Mouse (Mus musculus): Measurements from ENCODE around the gene Mgmt. TPM values are rescaled to one million over a fixed set of nuclear protein-coding genes. Genes with fewer than 3 reads are reported as not detected.
A peak's percentile ranks its signal among the peaks of the same experiment; 100 is the strongest.

Mgmt gene
- polyA plus RNA-seq, 1 experiment from 2014 or later, result 6.1 TPM

DNA sequence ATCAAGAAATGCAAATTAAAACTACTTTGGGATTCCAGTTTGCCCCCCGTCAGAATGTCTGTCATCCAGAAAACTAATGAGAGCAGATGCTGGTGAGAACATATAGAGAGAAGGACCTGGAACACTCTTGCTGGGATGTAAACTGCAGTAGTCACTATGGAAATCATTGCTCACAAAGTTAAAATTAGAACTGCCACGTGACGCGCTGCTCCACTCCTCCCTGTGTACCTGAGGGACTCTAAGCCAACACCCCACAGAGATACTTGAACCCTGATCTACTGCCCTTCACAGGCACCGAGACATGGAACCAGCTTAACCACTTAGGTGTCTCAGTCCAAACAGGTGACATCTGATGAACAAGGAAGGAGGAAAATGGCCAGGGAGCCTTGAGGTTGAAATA lies 171.0 kb downstream of the Mgmt start:
- no peak overlapping the region for H3K4me2 ChIP-seq
- H3K9me3 ChIP-seq, result no peaks in the 10 kb centered on the region
- no peaks in the 10 kb centered on the region for H3K27me3 ChIP-seq
- no peak overlapping the region for H3K27ac ChIP-seq
- WGBS, result 80% methylated on average over 5 of the region's 5 CpGs
- H3K4me3 ChIP-seq, result no peak overlapping the region
- no peaks in the 10 kb centered on the region; the same call in 1 of the 2 replicates for H3K4me1 ChIP-seq
- no peaks in the 10 kb centered on the region for H3K36me3 ChIP-seq
- no peak for ATAC-seq (ENCODE audit: insufficient number of reproducible peaks, low FRiP score, low TSS enrichment, low read depth)
- H3K9ac ChIP-seq, result no peak overlapping the region

DNA sequence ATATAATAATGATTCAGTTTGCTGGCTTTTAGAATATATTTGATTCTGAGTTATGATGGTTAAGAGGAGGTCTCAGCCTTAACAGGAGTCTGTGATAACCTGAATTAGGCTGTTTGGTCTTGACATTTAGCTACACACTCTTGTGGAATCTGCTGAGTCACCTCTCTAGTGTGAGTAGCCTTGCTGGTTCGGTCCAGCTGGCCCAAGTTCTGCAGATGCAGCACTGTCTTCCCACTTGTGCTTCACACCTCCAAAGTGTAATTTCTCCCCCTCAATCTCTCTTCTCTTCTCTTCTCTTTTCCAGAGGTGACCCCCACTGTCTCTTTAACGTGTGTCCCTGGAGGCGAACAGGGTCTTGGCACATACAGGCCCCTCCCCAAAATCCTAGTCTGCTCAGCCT lies 171.8 kb downstream of the Mgmt start:
- WGBS, result 76% methylated on average over 3 of the region's 3 CpGs
- no peaks in the 10 kb centered on the region for H3K27me3 ChIP-seq
- no peak for ATAC-seq (ENCODE audit: insufficient number of reproducible peaks, low FRiP score, low TSS enrichment, low read depth)
- no peak overlapping the region for H3K27ac ChIP-seq
- H3K9me3 ChIP-seq, result no peaks in the 10 kb centered on the region
- no peaks in the 10 kb centered on the region for H3K36me3 ChIP-seq
- no peak overlapping the region for H3K9ac ChIP-seq
- H3K4me1 ChIP-seq, result no peaks in the 10 kb centered on the region; the same call in none of the 2 replicates
- no peak overlapping the region for H3K4me2 ChIP-seq
- H3K4me3 ChIP-seq, result no peak overlapping the region

DNA sequence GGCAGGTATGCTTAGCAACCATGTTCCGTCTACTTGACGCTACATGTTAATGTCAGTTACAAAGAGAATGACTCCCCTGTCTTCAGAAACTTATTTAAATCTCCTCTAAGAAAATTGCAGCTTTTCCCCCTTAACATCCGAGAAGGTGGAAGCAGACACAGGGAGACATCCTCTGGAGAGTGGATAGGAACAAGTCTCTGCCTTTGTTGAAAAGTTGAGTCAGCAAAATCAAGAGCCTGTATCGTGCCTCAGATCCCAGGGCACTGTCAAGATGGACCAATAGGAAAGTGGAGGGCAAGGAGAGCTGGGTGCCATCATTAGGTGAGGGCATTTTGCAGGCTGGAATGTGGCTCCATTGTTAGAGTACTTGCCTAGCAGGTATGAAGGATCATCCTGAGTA lies 172.6 kb downstream of the Mgmt start:
- no peak overlapping the region for H3K27ac ChIP-seq
- H3K4me1 ChIP-seq, result no peaks in the 10 kb centered on the region; the same call in none of the 2 replicates
- no peaks in the 10 kb centered on the region for H3K27me3 ChIP-seq
- 87% methylated on average over 4 of the region's 4 CpGs for WGBS
- H3K9ac ChIP-seq, result no peak overlapping the region
- H3K9me3 ChIP-seq, result no peaks in the 10 kb centered on the region
- H3K4me3 ChIP-seq, result no peak overlapping the region
- H3K36me3 ChIP-seq, result no peaks in the 10 kb centered on the region
- no peak overlapping the region for H3K4me2 ChIP-seq
- ATAC-seq (ENCODE audit: insufficient number of reproducible peaks, low FRiP score, low TSS enrichment, low read depth), result no peak

DNA sequence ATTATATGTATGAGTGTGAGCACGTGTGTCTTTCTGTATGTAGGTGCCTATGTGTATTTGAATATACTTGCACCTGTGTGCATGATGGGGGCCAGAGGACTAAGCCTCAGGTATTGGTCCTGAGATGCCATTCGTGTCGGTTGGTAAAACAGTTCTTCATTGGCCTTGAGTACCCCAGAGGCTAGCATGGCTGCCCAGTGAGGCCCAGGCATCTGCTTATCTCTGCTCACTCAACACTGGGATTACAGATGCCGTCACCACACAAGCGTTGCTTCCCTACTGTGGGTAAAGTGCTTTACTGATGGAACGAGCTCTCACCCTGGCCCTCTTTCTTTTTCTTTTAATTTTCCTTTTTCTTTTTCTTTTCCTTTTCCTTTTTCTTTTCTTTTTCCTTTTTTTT lies 173.3 kb downstream of the Mgmt start:
- Histone ChIP-seq H3K9me3 (no peaks in the 10 kb centered on the region), H3K4me2 (no peak overlapping the region), H3K36me3 (no peaks in the 10 kb centered on the region), H3K9ac (no peak overlapping the region), H3K4me3 (no peak overlapping the region), H3K27ac (no peak overlapping the region), H3K27me3 (no peaks in the 10 kb centered on the region), H3K4me1 (peaks cover 3% of the 10 kb centered on the region)
- 91% methylated on average over 6 of the region's 6 CpGs for WGBS
- ATAC-seq (ENCODE audit: insufficient number of reproducible peaks, low FRiP score, low TSS enrichment, low read depth), result no peak

DNA sequence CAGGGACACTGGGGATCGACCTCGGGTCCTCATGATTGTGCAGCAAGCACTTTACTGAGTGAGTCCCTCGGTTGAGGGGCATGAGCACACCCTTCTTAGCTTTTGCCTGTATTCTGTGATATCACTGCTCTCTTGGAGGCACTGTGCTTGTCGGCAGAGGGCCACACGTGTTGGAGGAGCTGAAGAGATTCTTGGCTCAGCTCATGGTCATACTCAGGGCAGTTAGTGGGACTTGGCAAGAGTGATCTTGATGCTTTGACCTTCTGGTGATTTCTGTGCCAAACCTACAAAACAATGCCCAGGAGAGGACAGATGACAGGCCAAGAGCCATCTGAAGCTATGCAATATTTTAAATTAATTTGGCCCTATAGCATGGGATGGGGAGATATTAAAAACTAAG lies 174.4 kb downstream of the Mgmt start:
- Histone ChIP-seq H3K4me3 (no peak overlapping the region), H3K27ac (no peak overlapping the region), H3K36me3 (no peaks in the 10 kb centered on the region), H3K9ac (no peak overlapping the region), H3K9me3 (no peaks in the 10 kb centered on the region), H3K4me1 (peaks cover 13% of the 10 kb centered on the region), H3K27me3 (no peaks in the 10 kb centered on the region), H3K4me2 (no peak overlapping the region)
- WGBS, result 81% methylated on average over 5 of the region's 5 CpGs
- ATAC-seq (ENCODE audit: insufficient number of reproducible peaks, low FRiP score, low TSS enrichment, low read depth), result no peak

DNA sequence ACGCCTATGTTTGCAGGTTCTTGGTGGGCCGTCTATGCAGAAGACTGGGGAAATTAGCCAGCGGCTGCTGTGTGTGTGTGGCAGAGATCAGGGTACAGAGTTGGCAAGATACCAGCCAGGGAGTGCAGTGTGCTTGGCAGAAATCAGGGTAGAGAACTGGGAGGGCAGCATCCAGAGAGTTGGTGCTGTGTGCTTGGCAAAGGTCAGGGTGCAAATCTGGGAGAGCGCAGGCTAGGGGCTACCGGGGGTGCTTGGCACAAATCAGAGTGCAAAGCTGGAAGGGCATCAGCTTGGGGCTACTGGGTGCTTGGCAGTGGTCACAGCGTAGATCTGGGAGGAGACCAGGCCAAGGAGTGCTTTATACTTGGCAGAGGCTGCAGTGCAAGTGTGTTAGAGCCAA lies 175.4 kb downstream of the Mgmt start:
- H3K4me1 ChIP-seq, result peaks cover 15% of the 10 kb centered on the region
- H3K9me3 ChIP-seq, result no peaks in the 10 kb centered on the region
- no peak overlapping the region for H3K27ac ChIP-seq
- ATAC-seq (ENCODE audit: insufficient number of reproducible peaks, low FRiP score, low TSS enrichment, low read depth), result no peak
- 89% methylated on average over 6 of the region's 6 CpGs for WGBS
- no peak overlapping the region for H3K9ac ChIP-seq
- no peaks in the 10 kb centered on the region for H3K36me3 ChIP-seq
- H3K4me2 ChIP-seq, result no peak overlapping the region
- H3K4me3 ChIP-seq, result no peak overlapping the region
- H3K27me3 ChIP-seq, result no peaks in the 10 kb centered on the region

DNA sequence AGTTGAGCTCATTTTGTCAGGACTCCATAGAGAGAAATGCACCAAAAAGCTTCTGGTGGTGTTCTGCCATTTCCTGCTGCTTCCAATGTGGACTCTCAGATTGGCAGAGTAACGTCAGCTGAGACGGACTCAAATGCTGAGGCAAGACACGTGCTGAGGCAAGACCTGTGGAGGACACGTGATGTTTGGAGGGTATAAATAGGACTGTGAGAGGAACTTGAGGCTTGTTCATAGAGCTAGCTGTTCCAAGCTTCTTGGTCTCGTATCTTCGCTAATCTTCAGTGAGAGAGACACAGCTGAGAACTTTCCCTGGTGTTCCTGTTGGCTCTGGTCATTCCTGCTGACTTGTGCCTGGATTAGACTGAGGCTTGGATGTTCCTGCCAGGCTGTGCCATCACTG lies 176.9 kb downstream of the Mgmt start:
- Histone ChIP-seq H3K4me3 (no peak overlapping the region), H3K9ac (no peak overlapping the region), H3K4me2 (no peak overlapping the region), H3K9me3 (no peaks in the 10 kb centered on the region), H3K27ac (no peak overlapping the region), H3K36me3 (no peaks in the 10 kb centered on the region), H3K4me1 (peaks cover 15% of the 10 kb centered on the region), H3K27me3 (no peaks in the 10 kb centered on the region)
- ATAC-seq (ENCODE audit: insufficient number of reproducible peaks, low FRiP score, low TSS enrichment, low read depth), result no peak
- 88% methylated on average over 6 of the region's 6 CpGs for WGBS

DNA sequence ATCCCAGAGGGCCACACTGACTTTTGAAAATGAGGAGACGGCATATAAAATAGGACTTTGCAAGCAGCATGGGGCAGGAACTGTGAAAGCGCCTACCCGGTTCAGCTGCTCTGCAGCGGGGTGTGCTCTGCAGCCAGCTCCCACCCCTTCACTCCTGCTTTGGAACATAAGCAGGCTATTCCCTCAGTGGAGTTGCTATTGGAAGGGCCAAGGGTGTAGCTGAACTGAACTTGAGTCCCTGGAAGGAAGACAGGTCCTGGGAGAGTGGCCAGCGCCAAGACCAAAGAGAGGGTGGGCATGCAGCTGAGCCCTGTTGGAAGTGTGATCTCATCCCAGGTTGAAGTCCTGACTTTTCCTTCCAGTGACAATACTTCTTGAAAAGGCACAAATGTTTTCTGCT lies 179.5 kb downstream of the Mgmt start:
- Histone ChIP-seq H3K9ac (no peak overlapping the region), H3K4me1 (peaks cover 18% of the 10 kb centered on the region), H3K36me3 (no peaks in the 10 kb centered on the region), H3K4me2 (no peak overlapping the region), H3K4me3 (no peak overlapping the region), H3K9me3 (no peaks in the 10 kb centered on the region), H3K27me3 (no peaks in the 10 kb centered on the region), H3K27ac (peak overlapping the region; percentile 65)
- ATAC-seq (ENCODE audit: insufficient number of reproducible peaks, low FRiP score, low TSS enrichment, low read depth), result peak; percentile 79
- 28% methylated on average over 5 of the region's 5 CpGs for WGBS

DNA sequence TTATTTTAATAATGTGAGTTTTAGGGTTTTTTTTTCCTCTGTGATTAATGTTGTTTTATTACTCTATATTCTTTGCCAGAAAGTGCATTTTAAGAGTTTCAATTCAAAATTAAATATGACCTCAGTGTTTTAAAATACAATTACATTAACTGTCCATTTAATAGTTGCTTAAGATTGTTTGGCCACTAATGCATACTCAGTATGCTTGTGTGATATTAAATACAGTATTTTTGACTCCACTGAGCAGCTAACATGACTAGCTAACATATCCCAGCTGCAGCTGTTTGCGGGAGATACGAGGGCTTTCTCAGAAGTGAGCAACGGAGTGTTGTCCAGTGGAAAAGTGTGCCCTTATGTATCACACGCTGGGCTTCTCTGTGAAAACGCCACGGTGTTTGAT lies 179.9 kb downstream of the Mgmt start:
- WGBS, result 45% methylated on average over 6 of the region's 6 CpGs
- 0 out of 2 replicates have a peak, but pooled peaks have one; percentile 54 for ATAC-seq (ENCODE audit: insufficient number of reproducible peaks, low FRiP score, low TSS enrichment, low read depth)
- H3K27ac ChIP-seq, result peak overlapping the region; percentile 50; the same call in 1 of the 2 replicates

DNA sequence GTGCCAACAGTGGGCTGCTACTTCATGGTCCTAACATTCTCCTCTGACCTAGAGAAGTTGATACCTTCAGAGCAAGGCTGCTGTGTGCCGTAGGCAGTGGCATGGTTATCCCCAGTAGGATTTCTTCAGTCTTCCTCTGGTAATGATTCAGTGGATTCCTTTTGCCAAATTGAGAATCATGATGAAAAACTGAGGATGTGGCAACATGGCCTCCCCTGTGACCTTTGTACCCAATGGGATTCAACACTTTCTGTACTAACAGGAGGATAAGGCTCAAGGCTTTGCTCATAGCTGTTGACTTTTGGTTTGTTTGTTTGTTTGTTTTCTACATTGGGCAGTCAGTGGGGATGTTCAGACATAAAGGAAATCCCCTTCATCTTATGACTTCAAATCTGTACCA lies 180.9 kb downstream of the Mgmt start:
- H3K9me3 ChIP-seq, result no peaks in the 10 kb centered on the region
- H3K4me2 ChIP-seq, result no peak overlapping the region
- WGBS, result 84% methylated on average over 1 of the region's 1 CpGs
- no peak overlapping the region for H3K9ac ChIP-seq
- H3K27me3 ChIP-seq, result no peaks in the 10 kb centered on the region
- no peaks in the 10 kb centered on the region for H3K36me3 ChIP-seq
- H3K4me3 ChIP-seq, result no peak overlapping the region
- H3K27ac ChIP-seq, result no peak overlapping the region
- H3K4me1 ChIP-seq, result peaks cover 18% of the 10 kb centered on the region
- ATAC-seq (ENCODE audit: insufficient number of reproducible peaks, low FRiP score, low TSS enrichment, low read depth), result no peak

More for the DNA sequence above, 179.9 kb downstream of the Mgmt start:
- Histone ChIP-seq H3K4me1 (peaks cover 18% of the 10 kb centered on the region), H3K27me3 (no peaks in the 10 kb centered on the region), H3K9ac (no peak overlapping the region), H3K36me3 (no peaks in the 10 kb centered on the region), H3K9me3 (no peaks in the 10 kb centered on the region), H3K4me3 (no peak overlapping the region), H3K4me2 (no peak overlapping the region)

DNA sequence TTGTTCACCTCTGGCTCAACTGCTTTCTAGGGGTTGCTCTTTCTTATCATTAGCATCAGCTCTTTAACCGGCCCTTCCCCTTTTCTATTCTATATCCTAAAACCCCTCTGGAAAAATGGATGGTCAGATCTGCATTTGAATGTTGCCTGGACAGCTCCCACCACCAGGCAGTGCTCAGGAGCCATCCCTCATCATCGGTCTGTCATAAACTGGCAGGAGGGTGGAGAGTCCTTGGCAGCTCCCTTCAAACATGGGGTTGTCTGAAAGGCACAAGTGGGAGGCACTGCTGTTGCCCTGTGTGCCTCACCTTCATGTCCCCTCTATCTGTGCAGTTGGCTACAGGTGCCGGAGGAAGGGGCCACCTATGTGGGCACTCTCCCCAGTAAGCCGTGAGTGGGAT lies 185.8 kb downstream of the Mgmt start:
- no peak overlapping the region for H3K4me2 ChIP-seq
- H3K9ac ChIP-seq, result no peak overlapping the region
- no peaks in the 10 kb centered on the region for H3K27me3 ChIP-seq
- H3K4me1 ChIP-seq, result peaks cover 20% of the 10 kb centered on the region
- no peak overlapping the region for H3K4me3 ChIP-seq
- 89% methylated on average over 4 of the region's 4 CpGs for WGBS
- ATAC-seq (ENCODE audit: insufficient number of reproducible peaks, low FRiP score, low TSS enrichment, low read depth), result no peak
- no peaks in the 10 kb centered on the region for H3K36me3 ChIP-seq
- H3K27ac ChIP-seq, result no peak overlapping the region
- H3K9me3 ChIP-seq, result no peaks in the 10 kb centered on the region

DNA sequence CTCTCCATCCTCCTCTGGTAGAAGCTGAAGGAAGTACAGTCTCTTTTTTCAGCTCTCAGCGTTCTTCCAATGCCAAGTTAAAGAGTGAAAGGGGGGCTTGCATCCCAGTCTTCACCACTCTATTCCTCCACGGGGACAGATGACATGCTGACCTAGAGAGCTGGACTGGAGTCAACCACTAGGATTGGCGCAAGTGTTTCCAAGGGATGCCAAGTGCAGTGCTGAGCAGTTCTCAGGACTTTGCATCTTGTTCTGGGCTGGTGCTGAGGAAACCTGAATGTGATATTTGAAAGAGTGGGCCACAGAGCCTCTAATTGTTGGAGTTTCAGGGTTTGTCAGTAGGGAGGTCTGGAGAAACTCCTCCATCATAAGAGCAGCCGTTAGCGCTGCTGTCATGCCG lies 187.8 kb downstream of the Mgmt start:
- no peaks in the 10 kb centered on the region for H3K27me3 ChIP-seq
- H3K4me2 ChIP-seq, result no peak overlapping the region
- WGBS, result 57% methylated on average over 6 of the region's 6 CpGs
- ATAC-seq (ENCODE audit: insufficient number of reproducible peaks, low FRiP score, low TSS enrichment, low read depth), result no peak
- 0 out of 2 replicates have a peak overlapping the region, but pooled peaks have one; percentile 19 for H3K27ac ChIP-seq
- H3K36me3 ChIP-seq, result no peaks in the 10 kb centered on the region
- no peaks in the 10 kb centered on the region for H3K9me3 ChIP-seq
- H3K4me3 ChIP-seq, result no peak overlapping the region
- H3K9ac ChIP-seq, result no peak overlapping the region
- peaks cover 37% of the 10 kb centered on the region for H3K4me1 ChIP-seq

DNA sequence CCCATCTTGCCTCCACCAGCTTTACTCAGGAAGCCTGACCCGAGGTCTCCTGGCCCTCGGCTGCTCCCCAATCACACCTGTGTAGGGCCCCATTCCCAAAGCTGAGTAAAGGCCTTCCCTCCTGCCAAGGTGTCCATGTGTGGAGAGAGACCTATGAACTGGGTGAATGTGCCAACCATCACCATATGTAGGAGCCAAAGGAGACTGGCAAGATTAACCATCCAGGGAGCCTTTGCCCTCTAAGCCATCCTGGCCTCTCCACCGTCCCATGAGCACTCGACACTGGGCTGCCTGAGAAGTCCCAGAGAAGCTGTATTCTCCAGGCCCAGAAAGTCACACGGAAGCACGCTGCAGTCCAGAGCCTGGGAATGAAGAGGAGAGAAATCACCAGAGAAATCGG lies 190.2 kb downstream of the Mgmt start:
- H3K4me1 ChIP-seq, result peaks cover 45% of the 10 kb centered on the region
- no peaks in the 10 kb centered on the region for H3K9me3 ChIP-seq
- no peaks in the 10 kb centered on the region for H3K36me3 ChIP-seq
- H3K4me2 ChIP-seq, result no peak overlapping the region
- no peak overlapping the region for H3K4me3 ChIP-seq
- H3K27ac ChIP-seq, result peak overlapping the region; percentile 85; the same call in 1 of the 2 replicates
- no peak for ATAC-seq (ENCODE audit: insufficient number of reproducible peaks, low FRiP score, low TSS enrichment, low read depth)
- WGBS, result 56% methylated on average over 7 of the region's 7 CpGs
- no peak overlapping the region for H3K9ac ChIP-seq
- no peaks in the 10 kb centered on the region for H3K27me3 ChIP-seq

Measured in limb, embryonic 15.5 days (tissue).